Mouse (Mus musculus) ovary, adult 10 weeks (tissue): Measurements from ENCODE around the gene Gm9774. TPM values are rescaled to one million over a fixed set of nuclear protein-coding genes. Genes with fewer than 3 reads are reported as not detected.

Experiments
- polyA plus RNA-seq: library from polyadenylated mRNA; stranded (reverse); fragments of 350-450 nt; fragmentation: Illumina TruSeq; extraction: RNeasy Lipid Tissue Mini Kit (QIAGEN cat#74804); gene quantifications from one replicate; pipeline ENCODE4 v1.2.3, GENCODE M21; 2014

Gm9774 gene
- polyA plus RNA-seq = 5.8 TPM

GRCm38 (mm10) chr3:92429323-92429722 is at the start of gene Gm9774:
Gene Gm9774 (minus strand): TSS chr3:92429423.

GRCm38 (mm10) chr3:92458620-92459019 is 29.4 kb upstream of the Gm9774 start, which contains the start of gene Sprr3:
Gene Sprr3 (minus strand): TSS chr3:92458720.

DNA sequence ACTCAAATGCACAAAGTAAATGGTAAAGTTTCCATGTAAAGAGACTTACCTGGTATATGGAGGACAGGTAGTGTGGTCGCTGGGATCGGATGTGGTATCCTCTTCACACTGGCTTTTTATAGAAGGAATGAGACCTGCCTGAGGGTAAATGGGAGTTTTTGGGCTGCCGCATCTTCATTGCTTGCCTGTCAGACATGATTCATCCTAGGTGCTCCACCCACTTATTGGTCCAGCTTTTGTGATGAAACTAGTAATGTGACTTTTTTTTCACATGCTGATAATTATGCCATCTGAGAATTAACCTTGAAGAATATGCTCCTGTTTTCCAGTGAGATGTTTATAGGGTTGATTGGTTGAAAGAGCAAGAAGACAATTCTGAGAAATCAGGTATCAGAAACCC is 9.5 kb upstream of the Gm9774 start, which contains the start of gene Sprr1b:
Gene Sprr1b, minus strand, starts transcription at position 101 of the 400 bp plus-strand sequence.

GRCm38 (mm10) chr3:92432282-92432681 is 3.1 kb upstream of the Gm9774 start, which contains the start of gene Sprr2k:
Gene Sprr2k (plus strand): TSS chr3:92432582.

GRCm38 (mm10) chr3:92417782-92418181 is 11.4 kb downstream of the Gm9774 start, which contains the start of gene Sprr2j-ps:
Gene Sprr2j-ps (plus strand): TSS chr3:92418082.

GRCm38 (mm10) chr3:92407691-92408090 is 21.5 kb downstream of the Gm9774 start, which contains the start of gene Sprr2i:
Gene Sprr2i (plus strand): TSS chr3:92407991.

GRCm38 (mm10) chr3:92385385-92385784 is 43.8 kb downstream of the Gm9774 start, which contains the start of gene Sprr2h:
Gene Sprr2h (plus strand): TSS chr3:92385685.

Other genes starting within 250 kb of the Gm9774 start
- gene Sprr2a1, start 213.6 kb downstream of the Gm9774 start, polyA plus RNA-seq = not detected
- 0.20 TPM for gene Sprr2a2, start 213.5 kb downstream of the Gm9774 start, polyA plus RNA-seq
- gene Sprr2a3, start 144.0 kb downstream of the Gm9774 start, polyA plus RNA-seq = not detected
- not detected for gene Sprr2b, start 112.8 kb downstream of the Gm9774 start, polyA plus RNA-seq
- not detected for gene Sprr2d, start 90.3 kb downstream of the Gm9774 start, polyA plus RNA-seq
- not detected for gene Sprr2e, start 77.3 kb downstream of the Gm9774 start, polyA plus RNA-seq
- gene Sprr2f, start 64.2 kb downstream of the Gm9774 start, polyA plus RNA-seq = not detected
- not detected for gene Sprr2h, start 43.7 kb downstream of the Gm9774 start, polyA plus RNA-seq
- gene Sprr2i, start 21.4 kb downstream of the Gm9774 start, polyA plus RNA-seq = not detected
- gene Sprr2j-ps, start 11.3 kb downstream of the Gm9774 start, polyA plus RNA-seq = not detected
- not detected for gene Sprr2k, start 3.2 kb upstream of the Gm9774 start, polyA plus RNA-seq
- not detected for gene Sprr1b, start 9.4 kb upstream of the Gm9774 start, polyA plus RNA-seq
- not detected for gene Sprr3, start 29.3 kb upstream of the Gm9774 start, polyA plus RNA-seq
- not detected for gene Sprr1a, start 56.5 kb upstream of the Gm9774 start, polyA plus RNA-seq
- not detected for gene Sprr4, start 71.1 kb upstream of the Gm9774 start, polyA plus RNA-seq
- gene 2310046K23Rik, start 105.1 kb upstream of the Gm9774 start, polyA plus RNA-seq = not detected
- gene Ivl, start 144.3 kb upstream of the Gm9774 start, polyA plus RNA-seq = not detected
- not detected for gene Smcp, start 159.6 kb upstream of the Gm9774 start, polyA plus RNA-seq
- not detected for gene 2210017I01Rik, start 178.1 kb upstream of the Gm9774 start, polyA plus RNA-seq
- not detected for gene Lce6a, start 192.2 kb upstream of the Gm9774 start, polyA plus RNA-seq
- gene Lce1a1, start 218.9 kb upstream of the Gm9774 start, polyA plus RNA-seq = not detected
- not detected for gene Lce1b, start 227.5 kb upstream of the Gm9774 start, polyA plus RNA-seq
- gene Lce1a2, start 240.9 kb upstream of the Gm9774 start, polyA plus RNA-seq = not detected
- not detected for gene Lce1c, start 249.8 kb upstream of the Gm9774 start, polyA plus RNA-seq